Mouse (Mus musculus): Measurements from ENCODE around the gene Boll. TPM values are rescaled to one million over a fixed set of nuclear protein-coding genes. Genes with fewer than 3 reads are reported as not detected.
A peak's percentile ranks its signal among the peaks of the same experiment; 100 is the strongest.

Boll gene
- polyA plus RNA-seq, 1 experiment from 2014 or later, result 0.08 TPM

GRCm38 (mm10) chr1:55205808-55206327 is 157.4 kb downstream of the Boll start:
- 69% methylated on average over 5 of the region's 5 CpGs for WGBS (ENCODE audit: insufficient replicate concordance)

GRCm38 (mm10) chr1:55201850-55202752 is 161.2 kb downstream of the Boll start:
- Histone ChIP-seq H3K27ac (no peak overlapping the region), H3K4me1 (replicated peaks) (peaks cover 22% of the 10 kb centered on the region), H3K4me2 (no peak overlapping the region), H3K4me3 (replicated peaks) (no peak overlapping the region), H3K27me3 (no peaks in the 10 kb centered on the region), H3K9me3 (replicated peaks) (no peaks in the 10 kb centered on the region), H3K9ac (no peak overlapping the region), H3K36me3 (no peaks in the 10 kb centered on the region)
- no peak for DNase-seq
- no peak for ATAC-seq (ENCODE audit: low read depth)
- WGBS (ENCODE audit: insufficient replicate concordance), result 67% methylated on average over 18 of the region's 18 CpGs

More at GRCm38 (mm10) chr1:55205808-55206327, 157.4 kb downstream of the Boll start:
- Histone ChIP-seq H3K36me3 (no peaks in the 10 kb centered on the region), H3K4me3 (replicated peaks) (no peak overlapping the region), H3K27ac (no peak overlapping the region), H3K9ac (no peak overlapping the region), H3K4me2 (no peak overlapping the region), H3K4me1 (replicated peaks) (peaks cover 12% of the 10 kb centered on the region), H3K27me3 (no peaks in the 10 kb centered on the region), H3K9me3 (replicated peaks) (no peaks in the 10 kb centered on the region)
- ATAC-seq (ENCODE audit: low read depth) (no peak), DNase-seq (no peak)

GRCm38 (mm10) chr1:55198719-55199118 is 164.6 kb downstream of the Boll start:
- Histone ChIP-seq H3K36me3 (no peaks in the 10 kb centered on the region), H3K27ac (0 out of 2 replicates have a peak overlapping the region, but pooled peaks have one; percentile 1), H3K9ac (no peak overlapping the region), H3K27me3 (no peaks in the 10 kb centered on the region), H3K4me1 (replicated peaks) (peaks cover 22% of the 10 kb centered on the region), H3K4me3 (replicated peaks) (no peak overlapping the region), H3K4me2 (peak overlapping the region; percentile 26; the same call in 1 of the 2 replicates), H3K9me3 (replicated peaks) (no peaks in the 10 kb centered on the region)
- ATAC-seq (ENCODE audit: low read depth) (peak; percentile 98), DNase-seq (peak; percentile 55)
- 22% methylated on average over 3 of the region's 3 CpGs for WGBS (ENCODE audit: insufficient replicate concordance)

Other genes with a start within 250 kb of the Boll start
- 45.0 and 58.2 TPM in 2 replicates for gene Mob4, start 232.2 kb downstream of the Boll start, polyA plus RNA-seq (2015; fragmentation: Nextera tagmentation; extraction: Ambion mirVana)
- 0.52 and 0.81 TPM in 2 replicates for gene Rftn2, start 136.7 kb downstream of the Boll start, polyA plus RNA-seq (2015; fragmentation: Nextera tagmentation; extraction: Ambion mirVana)
- 3.0 and 3.2 TPM in 2 replicates for gene Mars2, start 126.3 kb downstream of the Boll start, polyA plus RNA-seq (2015; fragmentation: Nextera tagmentation; extraction: Ambion mirVana)
- gene Plcl1, start 42.5 kb upstream of the Boll start, polyA plus RNA-seq (2015; fragmentation: Nextera tagmentation; extraction: Ambion mirVana), result 0.13 and 0.19 TPM in 2 replicates